Mouse (Mus musculus) G1E-ER4 (cell line): ENCODE results near the gene Iqch. TPM values are rescaled to one million over a fixed set of nuclear protein-coding genes. Genes with fewer than 3 reads are reported as not detected.

ENCODE experiments used
- GATA1 ChIP-seq: IDR thresholded peaks from one replicate; pipeline ENCODE4 v1.8.0; 2012; ENCODE audit warnings: low read length, inconsistent platforms
- polyA plus RNA-seq: library from polyadenylated mRNA; stranded (reverse); fragments of >175 nt; gene quantifications from 2 replicates; pipeline ENCODE4 v1.2.3, GENCODE M21; 2012

Gene Iqch
- polyA plus RNA-seq = not detected in 2 replicates

GRCm38 (mm10) chr9:63602043-63602939 is at the start of gene Iqch, which contains the start of gene Aagab:
Iqch (minus strand) TSS chr9:63602493.
Aagab (plus strand) TSS chr9:63602660.
- TF ChIP-seq GATA1 = no peak

GRCm38 (mm10) chr9:63651594-63651993 is 49.3 kb upstream of the Iqch start:
- no peak for TF ChIP-seq GATA1

GRCm38 (mm10) chr9:63650905-63651304 is 48.6 kb upstream of the Iqch start:
- TF ChIP-seq GATA1 = no peak

GRCm38 (mm10) chr9:63649841-63650545 is 47.7 kb upstream of the Iqch start:
- TF ChIP-seq GATA1 = no peak

- TF ChIP-seq GATA1 = no peak
Measured at GRCm38 (mm10) chr9:63648520-63648918, 46.2 kb upstream of the Iqch start.

- no peak for TF ChIP-seq GATA1
Measured at GRCm38 (mm10) chr9:63647581-63648519, 45.6 kb upstream of the Iqch start.

GRCm38 (mm10) chr9:63645084-63645483 is 42.8 kb upstream of the Iqch start:
- no peak for TF ChIP-seq GATA1

GRCm38 (mm10) chr9:63644011-63644410 is 41.7 kb upstream of the Iqch start:
- no peak for TF ChIP-seq GATA1

GRCm38 (mm10) chr9:63641983-63642646 is 39.8 kb upstream of the Iqch start:
- no peak for TF ChIP-seq GATA1

GRCm38 (mm10) chr9:63636113-63636512 is 33.8 kb upstream of the Iqch start:
- no peak for TF ChIP-seq GATA1

- no peak for TF ChIP-seq GATA1
Measured at GRCm38 (mm10) chr9:63633334-63633733, 31.0 kb upstream of the Iqch start.

GRCm38 (mm10) chr9:63632924-63633323 is 30.6 kb upstream of the Iqch start:
- TF ChIP-seq GATA1 = no peak

- TF ChIP-seq GATA1 = no peak
Measured at GRCm38 (mm10) chr9:63632045-63632444, 29.8 kb upstream of the Iqch start.

- TF ChIP-seq GATA1 = no peak
Measured at GRCm38 (mm10) chr9:63625090-63625756, 22.9 kb upstream of the Iqch start.
